Mouse (Mus musculus) cerebellum, adult 18-20 months (tissue): ENCODE results near the gene Slc7a11.
"Not testable (repeated sequence)": the region's sequence is repeated elsewhere in the genome, so short reads cannot be mapped to it uniquely, and the experiment has no call there.

ENCODE experiments used
- DNase-seq, 2 experiments: peaks; one replicate each; pipeline ENCODE4 v3.0.0; 2021

The Slc7a11 gene

DNA sequence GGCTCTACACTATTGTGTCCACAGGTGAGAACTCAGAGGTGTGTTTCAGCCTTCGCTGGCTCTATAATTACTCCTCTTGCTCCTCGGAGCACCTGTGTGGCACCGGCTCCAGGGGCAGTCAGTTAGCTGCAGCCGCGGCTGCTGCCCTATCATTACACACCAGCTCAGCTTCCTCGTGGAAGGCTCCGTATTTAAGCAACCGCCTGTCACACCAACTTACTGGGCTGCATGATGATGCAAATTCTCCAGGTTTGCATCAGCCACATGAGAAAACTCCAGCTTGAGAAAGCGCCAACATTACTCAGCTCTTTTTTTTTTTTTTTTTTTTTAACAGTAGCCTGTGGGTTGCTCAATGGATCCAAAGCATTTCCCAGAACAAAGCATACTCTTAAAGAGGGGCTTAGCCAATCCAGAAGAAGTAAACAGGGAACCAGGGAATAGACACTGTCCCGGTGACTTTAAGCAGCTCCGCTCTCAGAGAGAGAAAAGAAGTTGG, at the start of gene Slc7a11:
Slc7a11 (minus strand) TSS at position 194 of the 496 bp plus-strand sequence.
- no peak for DNase-seq

DNA sequence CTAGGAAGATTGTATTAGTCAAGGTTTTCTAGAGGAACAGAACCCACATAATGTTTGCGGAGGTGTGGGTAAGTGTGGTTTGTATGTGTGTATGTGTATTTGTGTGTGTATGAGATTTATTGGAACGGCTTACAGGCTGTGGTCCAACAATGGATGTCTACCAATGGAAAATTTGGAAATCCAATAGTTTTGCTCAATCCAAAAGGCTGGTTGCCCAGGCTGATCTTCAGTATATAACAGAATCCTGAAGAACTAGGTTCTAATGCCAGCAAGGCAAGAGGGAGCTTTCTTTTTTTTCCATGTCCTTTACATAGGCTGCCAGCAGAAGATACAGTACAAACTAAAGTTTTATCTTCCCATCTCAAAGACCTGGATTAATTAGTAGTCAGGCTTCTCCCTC, 48.3 kb upstream of the Slc7a11 start:
- DNase-seq, result no peak

DNA sequence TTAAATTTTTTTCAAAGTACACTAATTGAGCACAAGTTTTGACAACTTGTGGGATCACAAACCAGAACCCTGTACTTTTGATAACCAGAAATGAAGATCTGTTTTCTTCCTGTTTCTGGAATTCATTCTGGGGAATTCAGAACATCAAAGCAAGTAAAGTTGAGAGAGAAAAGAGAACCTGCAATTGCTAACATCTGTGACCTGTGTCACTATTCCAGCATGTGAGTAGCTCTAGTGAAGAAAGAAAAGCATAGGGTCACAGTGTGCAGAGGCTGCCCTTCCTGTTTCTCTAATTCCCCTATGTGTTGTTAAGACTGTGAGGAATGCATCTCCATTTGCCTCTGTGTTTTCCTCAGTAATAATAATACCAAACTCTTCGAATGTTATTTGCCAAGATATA, 40.7 kb upstream of the Slc7a11 start:
- no peak for DNase-seq

DNA sequence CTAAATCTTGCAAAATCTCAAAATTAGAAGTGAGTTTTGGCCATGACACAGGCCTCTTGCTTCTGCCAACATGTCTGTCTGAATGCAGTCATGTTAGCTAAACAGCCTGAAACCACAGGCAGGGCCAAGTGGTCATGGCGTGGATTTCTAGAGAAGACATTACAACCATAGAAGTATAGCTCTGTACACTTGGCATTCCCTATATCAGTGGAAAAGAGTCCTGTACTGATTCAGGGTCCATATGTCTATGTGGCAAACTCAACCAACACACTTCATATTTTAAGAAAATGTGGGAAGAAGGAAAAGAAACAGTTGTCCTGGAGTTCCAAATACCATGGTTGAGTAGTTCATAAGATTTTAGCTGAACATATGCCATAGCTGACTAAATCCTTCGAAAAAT, 18.8 kb upstream of the Slc7a11 start:
- no peak for DNase-seq

DNA sequence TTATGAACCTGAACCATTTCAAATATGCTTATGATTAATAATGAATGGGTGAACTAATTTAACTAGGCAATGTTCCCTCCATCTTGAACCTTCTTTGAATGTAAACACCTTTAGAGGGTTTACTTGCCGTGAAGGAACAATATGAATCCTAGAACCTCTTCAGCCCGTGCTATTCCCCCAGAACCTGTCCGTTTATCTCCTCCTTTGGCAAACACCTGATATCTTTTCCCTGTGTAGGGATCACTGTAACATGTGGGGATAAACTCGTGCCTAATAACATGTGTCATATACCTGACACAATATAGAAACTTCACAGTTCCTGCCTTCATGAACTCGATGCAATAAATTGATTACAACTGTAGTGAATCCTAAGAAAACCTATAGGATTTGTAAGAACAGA, 13.7 kb upstream of the Slc7a11 start:
- DNase-seq, result no peak

DNA sequence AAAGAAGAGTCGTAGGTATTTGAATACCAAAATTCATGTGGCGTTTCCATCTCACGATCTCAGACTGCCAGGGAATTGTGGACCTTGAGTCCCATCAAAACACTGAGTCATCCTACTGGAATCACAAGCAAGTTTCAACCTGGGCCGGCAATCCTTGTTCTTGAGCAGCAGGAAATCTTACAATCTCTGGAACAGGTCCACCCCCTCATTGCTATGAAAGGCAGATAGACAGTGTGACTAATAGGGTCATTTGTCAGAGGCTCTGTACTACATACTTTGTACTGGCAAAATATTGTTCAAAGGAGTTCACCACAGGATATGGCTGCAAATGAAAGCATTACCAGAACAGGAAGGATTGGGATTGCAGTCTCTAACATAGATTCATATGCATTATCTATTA, 13.2 kb upstream of the Slc7a11 start:
- DNase-seq, result no peak

DNA sequence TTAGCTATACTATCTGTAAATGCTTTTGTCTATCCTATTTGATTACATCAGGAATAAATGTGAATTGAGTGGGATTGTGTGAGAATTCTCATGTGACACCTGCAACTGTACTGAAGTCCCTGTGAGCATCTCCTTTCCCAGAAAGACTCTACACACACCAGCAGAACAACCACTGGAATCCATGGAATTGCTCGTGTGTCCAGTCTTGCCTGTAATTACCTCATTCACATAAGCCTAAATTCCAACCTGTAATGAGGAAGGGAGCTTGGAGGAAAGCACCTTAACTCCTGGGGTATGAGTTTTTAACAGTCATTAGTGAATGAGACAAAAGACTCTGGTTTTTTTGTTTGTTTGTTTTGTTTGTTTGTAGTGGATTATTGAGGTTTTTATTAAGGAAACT, 12.6 kb upstream of the Slc7a11 start:
- DNase-seq, result no peak

DNA sequence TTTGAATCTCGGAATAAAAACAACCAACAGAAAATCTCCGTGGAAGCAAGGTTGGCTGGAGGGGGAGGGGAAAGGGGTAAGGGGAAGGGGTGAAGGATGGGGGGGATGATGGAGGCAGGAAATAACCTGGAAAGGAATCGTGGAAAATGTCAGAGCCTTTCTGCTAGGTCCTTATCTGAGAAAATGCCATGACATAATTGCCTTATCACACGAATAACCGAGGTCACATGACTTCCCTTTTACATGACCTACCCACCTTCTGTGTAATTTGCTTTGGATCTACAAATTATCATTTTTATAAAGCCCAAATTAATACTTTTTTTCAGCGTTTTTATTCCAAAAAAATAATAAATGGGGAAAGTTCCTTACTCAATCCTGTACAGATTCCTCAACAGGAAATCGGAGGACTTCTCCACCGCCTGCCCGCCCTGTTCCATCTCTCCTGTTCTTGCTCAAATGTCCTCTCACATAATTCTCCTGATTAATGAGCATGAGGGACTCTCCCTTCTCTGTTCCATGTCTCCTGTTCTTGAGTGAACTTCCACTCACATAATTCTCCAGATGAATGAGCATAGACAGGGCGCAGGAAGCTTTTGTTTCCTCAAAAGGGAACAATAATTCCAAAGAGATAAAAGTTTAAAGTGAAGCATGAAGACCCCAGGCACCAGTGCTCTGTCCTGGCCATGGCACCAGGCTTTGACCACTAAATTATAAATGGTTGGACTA, 1.8 kb upstream of the Slc7a11 start:
- DNase-seq, result no peak

DNA sequence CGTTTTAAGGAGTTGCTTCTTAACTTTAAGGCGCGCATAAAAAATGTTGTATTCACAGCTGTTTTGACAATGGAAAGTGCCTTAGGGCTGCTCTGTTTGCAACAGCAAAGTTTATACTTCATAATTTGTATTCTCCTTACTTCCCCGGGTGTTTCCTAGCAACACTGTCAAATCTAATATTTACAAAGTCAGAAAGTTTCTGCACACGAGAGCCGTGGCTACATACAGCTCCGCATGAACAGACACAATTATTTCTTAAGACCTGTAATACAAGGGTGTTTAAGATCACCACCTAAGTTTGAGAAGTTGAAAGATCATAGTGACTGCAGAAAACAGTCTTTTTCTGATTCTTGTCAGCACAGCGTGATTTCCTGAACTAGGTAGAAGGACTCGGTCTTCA, 528 bp upstream of the Slc7a11 start:
- no peak for DNase-seq

DNA sequence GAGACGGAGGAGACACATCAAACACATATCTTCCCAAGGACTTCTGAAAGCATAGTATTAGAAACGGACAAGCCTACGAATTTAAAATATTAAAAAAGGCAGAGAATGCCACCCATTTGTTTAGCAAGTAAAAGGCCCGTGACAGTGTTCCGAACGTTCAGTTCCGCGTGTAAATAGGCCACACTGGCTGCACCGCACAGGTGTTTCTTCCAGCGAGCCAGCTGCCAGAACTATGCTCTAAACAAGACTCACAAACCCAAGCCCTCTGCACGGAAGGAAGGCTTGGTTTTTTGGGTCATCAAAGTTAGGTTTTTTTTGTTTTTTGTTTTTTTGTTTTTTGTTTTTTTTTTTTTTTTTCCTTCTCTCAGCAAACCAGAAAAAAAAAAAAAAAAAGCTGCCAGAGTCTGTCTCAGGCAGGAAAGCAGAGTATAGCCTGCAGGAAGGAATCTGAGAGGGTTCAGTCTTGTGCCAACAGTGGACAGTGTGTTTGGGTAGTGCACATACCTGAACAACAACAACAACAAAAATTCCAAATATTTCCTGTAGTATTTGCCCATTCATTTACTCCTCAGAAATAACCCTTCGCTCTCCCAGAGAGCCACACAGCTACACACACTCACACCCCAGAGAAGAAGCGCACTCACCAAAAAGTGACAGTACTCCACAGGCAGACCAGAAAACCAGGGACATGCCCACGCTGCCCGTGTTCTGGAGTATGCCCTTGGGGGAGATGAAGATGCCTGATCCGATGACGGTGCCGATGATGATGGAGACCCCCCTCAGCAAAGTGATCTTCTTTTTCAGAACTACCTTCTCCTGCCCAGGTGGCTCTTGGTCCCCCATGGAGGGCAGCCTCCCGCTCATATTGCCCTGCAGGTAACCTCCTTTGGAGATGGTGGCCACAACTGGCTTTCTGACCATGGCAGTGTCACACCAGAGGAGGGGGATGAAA, 797 bp downstream of the Slc7a11 start:
- DNase-seq, result no peak

DNA sequence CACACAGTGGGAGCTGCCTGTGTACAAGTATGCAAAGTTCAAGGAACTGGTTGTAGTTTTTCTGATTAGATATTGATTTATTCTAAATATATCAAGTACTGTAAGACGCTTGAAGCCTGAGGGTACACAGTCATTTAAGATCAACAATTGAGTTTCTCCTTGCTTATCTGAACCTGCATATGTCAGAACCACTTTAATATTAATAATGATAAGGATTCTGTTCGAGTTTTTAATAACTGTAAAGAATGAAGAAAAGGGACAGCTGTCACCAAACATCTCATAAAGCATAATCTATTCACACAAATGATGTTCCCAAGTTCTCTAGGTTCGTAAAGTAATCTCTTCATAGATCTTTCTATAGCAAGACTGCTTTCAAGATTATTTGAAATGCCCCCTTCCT, 2.1 kb downstream of the Slc7a11 start:
- DNase-seq, result no peak

DNA sequence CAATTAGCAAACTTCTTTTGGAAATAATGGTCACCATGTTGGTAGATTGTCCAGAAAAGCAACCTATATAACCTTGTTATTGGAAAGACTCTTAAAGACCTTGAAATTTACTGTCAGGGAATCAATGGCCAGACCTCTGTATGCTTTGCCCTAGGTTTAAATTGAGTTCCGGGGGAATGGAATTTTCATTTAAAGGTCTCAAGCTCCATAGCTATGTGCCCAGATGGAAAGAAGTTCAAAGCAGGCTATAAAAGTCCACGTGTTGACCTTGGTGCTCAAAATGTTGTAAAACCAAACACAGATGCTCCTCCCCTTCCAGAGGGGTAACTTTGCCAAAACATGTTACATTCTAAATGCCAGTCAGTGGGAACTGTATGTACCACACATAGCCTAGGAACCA, 3.0 kb downstream of the Slc7a11 start:
- DNase-seq, result no peak

DNA sequence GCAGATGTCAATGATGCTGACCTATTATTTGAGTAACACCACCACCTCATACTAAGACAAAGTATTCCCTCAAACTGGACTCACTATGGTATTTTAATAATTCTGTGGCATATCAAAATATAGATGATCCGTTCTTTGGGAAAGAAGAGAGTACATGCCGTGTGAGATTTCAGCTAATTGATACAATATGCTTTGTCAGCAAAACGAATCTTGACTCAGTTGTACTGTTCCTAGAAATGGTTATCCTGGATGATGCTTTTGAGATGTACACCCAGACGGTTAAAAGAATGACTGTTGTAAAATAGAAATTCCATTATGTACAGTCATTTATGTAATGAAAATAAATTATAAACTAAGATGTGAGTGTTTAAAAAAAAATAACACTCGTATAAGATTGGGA, 4.0 kb downstream of the Slc7a11 start:
- no peak for DNase-seq

DNA sequence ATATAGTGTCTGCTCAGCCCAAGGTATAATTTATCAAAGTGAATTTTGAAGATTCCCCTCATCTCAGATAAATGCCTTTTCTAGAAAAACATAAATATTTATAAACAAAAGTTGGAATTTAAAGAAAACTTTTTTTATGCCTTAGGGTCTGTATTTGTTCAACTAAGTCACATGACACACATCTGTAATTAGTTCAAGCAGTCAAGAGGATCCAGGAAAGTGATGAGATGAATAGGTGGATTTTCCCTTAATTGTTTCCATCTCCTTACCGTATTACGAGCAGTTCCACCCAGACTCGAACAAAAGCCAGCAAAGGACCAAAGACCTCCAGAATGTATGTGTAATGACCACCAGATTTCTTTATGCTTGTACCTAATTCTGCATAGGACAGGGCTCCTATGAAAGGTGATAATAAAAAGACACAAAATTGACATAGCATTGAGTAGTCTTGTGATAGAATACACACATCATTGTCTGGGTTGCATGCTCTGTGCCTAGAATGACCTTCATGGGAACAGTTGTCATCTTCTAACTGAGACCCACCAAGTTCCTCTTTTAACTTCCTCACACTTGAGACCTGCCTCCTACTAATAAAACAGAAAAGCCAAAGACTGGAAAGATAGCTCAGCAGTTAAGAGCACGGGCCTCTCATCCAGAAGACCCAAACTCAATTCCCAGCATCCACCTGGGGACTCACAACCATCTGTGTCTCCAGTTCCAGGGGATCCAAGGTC, 4.7 kb downstream of the Slc7a11 start:
- DNase-seq, result no peak

DNA sequence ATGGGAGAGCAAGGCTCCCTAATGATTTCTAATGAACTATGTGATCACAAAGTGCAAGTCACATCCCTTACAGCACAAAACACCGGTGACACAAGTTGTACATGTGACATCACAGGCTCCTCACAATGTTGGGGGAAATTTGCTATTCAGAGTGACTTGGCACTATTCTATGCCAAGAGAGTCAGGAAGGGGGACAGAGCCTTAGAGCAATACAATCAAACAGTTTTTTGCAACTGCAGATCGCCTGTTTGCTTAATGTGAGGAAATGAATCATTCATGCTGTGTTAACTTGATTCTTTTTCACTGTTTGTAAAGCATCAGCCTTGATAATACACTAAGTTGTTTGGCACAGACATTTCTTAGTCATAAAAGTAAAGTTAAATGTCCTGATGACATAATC, 5.3 kb downstream of the Slc7a11 start:
- not testable (repeated sequence) for DNase-seq

DNA sequence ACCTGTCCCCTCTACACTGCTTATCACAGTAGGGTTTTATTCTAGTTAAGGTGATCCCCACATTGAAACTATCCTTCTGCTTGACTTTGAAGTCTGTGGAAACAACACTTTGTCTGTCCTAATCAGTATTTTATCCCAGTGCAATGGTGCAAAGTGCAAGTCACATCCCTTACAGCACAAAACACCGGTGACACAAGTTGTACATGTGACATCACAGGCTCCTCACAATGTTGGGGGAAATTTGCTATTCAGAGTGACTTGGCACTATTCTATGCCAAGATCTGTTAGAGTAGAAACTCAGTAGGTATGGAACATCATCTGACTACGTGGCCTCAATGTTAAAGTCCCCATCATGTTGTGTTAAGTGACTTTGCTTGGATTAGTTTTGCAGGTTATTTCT, 7.0 kb downstream of the Slc7a11 start:
- not testable (repeated sequence) for DNase-seq

DNA sequence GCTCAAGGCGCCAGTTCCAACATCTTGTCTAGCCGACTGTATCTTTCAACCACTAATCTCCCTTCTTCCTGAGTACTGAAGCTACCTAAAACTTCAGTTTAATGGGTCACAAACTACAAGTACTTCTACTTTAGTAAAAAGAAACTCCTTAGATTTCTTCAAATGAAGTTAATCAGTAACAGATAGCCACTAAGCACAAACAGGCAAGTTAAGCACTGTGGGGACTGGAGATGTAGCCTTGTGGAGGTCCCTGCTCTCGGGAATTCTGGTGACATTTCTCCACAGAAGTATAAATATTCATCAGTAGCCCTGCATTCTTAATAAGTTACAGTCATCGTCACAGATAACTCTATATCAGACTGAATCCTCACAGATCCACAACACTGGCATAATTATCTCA, 9.6 kb downstream of the Slc7a11 start:
- no peak for DNase-seq

DNA sequence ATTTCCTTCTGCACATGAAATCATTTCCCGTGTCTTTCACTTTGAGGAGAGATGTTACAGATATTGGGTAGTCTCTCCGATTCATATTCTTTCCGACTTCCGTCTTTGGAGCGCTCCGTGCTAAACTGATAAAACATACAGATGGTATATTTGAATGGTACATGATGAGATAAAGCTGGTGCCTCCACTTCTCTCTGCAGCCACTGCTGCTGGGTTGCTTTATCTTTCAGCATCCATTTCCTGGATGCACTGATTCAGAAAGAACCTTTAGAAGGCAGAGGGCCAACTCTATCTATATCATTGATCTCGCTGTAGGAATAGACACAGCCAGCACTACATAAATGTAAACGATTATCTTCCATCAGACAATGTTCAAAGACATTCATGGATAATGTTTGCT, 12.6 kb downstream of the Slc7a11 start:
- no peak for DNase-seq

DNA sequence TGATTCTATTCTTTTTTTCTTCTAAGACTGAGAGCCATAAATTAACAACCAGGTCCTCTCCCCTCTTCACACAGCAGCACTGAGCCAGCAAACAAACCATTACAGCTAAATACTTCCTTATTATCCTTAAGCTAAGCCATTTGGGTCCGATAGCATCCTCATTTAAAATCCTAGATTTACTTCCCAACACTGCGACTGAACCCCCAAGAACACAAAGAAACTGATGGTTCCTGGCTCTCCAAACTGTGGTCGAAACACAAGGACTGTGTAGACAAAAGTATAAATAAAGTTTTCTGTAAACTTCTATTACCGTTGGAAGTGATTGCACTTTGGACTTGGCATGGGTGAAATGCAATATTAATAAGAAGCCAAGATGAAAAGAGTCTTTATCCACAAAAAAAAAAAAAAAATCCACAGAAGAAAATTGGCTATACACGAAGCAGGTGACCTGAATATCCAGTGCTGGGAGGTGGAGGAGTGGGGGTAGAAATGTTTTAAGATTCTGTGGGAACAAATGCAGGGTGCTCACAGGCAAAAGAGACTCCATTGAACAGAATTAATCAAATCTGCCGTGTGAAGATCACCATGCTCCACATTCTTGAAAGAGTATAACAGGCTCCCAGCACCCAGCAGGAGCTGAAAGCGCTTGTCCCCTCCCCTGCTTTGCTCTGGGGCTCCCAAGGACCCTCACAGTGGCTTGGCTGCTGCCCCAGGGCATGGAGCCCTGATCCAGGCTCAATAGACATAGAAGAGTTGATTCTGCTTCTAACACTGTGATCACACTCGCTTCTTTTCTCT, 21.7 kb downstream of the Slc7a11 start:
- peak; percentile 10 to 27 for DNase-seq

DNA sequence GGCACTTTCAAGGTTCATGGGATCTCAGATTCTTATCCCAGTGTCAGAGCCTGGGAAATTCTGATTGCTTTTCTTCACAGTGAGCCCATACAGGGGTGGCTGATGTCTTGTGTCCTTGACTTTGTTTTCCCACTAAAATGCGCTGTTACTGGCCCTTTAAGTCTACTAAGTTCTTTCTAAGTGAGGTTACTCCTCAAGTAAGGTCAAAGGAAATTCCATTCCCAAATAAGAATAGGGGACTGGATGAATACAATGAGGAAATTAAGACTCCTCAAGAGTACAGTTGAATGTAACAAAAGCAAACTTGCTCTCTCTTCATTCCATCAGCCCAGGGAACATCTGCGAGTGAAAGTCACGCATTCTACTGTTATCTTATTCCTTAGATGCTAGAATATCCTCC, 24.3 kb downstream of the Slc7a11 start:
- DNase-seq, result no peak

DNA sequence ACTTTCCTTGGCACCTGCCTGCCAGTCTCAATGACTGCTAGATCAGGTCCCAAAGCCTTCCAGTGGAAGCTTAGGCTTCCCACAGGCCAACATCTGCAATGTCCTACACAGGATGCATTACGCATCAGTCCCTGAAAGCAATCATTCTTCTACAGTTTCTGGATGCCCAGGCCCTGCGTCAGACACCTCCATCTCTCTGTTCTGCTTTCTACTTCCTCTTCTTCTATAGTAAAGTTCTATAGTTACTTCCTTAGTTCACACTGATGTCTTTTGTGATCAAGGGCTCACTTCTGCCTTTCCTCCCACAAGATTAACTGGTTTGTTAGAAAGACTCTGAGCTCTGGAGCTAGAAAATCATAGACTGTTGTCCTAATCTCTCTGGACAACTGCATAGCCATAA, 36.6 kb downstream of the Slc7a11 start:
- DNase-seq, result no peak

DNA sequence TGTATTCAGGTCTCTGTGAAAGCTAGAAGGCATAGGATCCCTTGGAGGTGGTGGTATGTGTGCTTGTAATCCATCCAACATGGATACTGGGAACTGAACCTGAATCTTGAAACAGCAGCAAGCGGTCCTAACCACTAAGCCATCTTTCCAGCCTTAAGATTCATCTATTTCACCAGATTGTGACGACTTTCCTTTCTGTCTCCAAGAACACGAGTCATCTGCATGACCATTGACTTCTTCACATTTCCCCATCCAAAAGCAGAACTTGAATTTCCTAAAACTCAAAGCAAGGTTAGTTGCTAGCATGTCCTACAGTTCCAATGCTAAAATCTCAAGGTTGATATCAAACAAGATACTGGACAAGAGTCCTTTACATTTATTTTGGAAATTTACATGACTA, 37.5 kb downstream of the Slc7a11 start:
- no peak for DNase-seq

DNA sequence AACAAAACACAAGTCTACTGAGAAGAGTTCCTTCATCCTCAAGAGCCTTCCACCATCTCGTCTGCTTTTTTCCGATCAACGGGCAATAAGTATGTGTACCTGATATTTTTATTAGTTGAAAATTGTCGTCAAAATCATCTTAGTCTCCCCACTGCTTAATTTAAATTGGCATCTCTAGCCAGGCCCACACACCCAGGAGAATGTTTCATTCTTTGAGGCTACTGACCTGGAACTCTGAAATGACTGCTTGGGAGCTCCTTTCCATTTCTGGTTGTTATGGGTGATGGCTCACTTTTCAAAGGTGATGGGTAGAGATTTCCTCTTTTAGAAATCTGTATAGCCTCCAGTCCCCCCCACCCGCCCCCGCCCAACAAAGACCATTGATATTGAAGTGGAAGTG, 54.6 kb downstream of the Slc7a11 start:
- no peak for DNase-seq
